Mouse (Mus musculus): ENCODE results near the gene Raver2.

GRCm38 (mm10) chr4:101143901-101144300 lies 75.1 kb downstream of the Raver2 start:
- no peak for TF ChIP-seq MAX (IDR thresholded peaks at IDR 0.05; ENCODE audit: low read length)
- no peak for TF ChIP-seq POLR2A (IDR thresholded peaks at IDR 0.05; ENCODE audit: low read depth, low read length)
- no peak for TF ChIP-seq USF1 (IDR thresholded peaks at IDR 0.05; ENCODE audit: low read depth, low read length)
- TF ChIP-seq EP300 (IDR thresholded peaks at IDR 0.05; ENCODE audit: low read length), result no peak
- no peak for TF ChIP-seq POLR2AphosphoS2 (IDR thresholded peaks at IDR 0.05; ENCODE audit: low read depth, low read length)
- TF ChIP-seq BHLHE40 (IDR thresholded peaks at IDR 0.05; ENCODE audit: low read depth, low read length), result no peak
- no peak for TF ChIP-seq CTCF (conservative IDR thresholded peaks at IDR 0.05 in 1 of 2, IDR thresholded peaks at IDR 0.05 in 1 of 2; ENCODE audit: low read depth in 2 of 2, low read length in 2 of 2)
